Mouse (Mus musculus) intestine, embryonic 15.5 days (tissue): ENCODE measurements around the gene Cyp1a1. TPM values are rescaled to one million over a fixed set of nuclear protein-coding genes. Genes with fewer than 3 reads are reported as not detected.

ENCODE experiments used
- ATAC-seq: fragments of 200-750 bp; cut with Nextera tagmentation; 2 replicates; pipeline ENCODE4 v1.8.0; 2017; ENCODE audit warnings: moderate TSS enrichment, moderate library complexity
- H3K27ac ChIP-seq: fragments of 300-500 bp; sonication (generic); 2 replicates; pipeline ENCODE4 v1.5.1; 2015; ENCODE audit warnings: mild to moderate bottlenecking, inconsistent platforms
- H3K27me3 ChIP-seq: fragments of 300-500 bp; sonication (generic); replicated peaks from 2 replicates; pipeline ENCODE4 v1.6.1; 2015; ENCODE audit warnings: inconsistent platforms
- H3K36me3 ChIP-seq: fragments of 300-500 bp; sonication (generic); 2 replicates; pipeline ENCODE4 v1.6.1; 2015; ENCODE audit warnings: inconsistent platforms
- H3K4me1 ChIP-seq: fragments of 300-500 bp; sonication (generic); replicated peaks from 2 replicates; pipeline ENCODE4 v1.6.1; 2015; ENCODE audit warnings: inconsistent platforms
- H3K4me2 ChIP-seq: fragments of 300-500 bp; sonication (generic); replicated peaks from 2 replicates; pipeline ENCODE4 v1.6.1; 2015; ENCODE audit warnings: mild to moderate bottlenecking, inconsistent platforms
- H3K4me3 ChIP-seq: fragments of 300-500 bp; sonication (generic); replicated peaks from 2 replicates; pipeline ENCODE4 v1.5.1; 2015; ENCODE audit warnings: inconsistent platforms
- H3K9ac ChIP-seq: fragments of 300-500 bp; sonication (generic); 2 replicates; pipeline ENCODE4 v1.6.1; 2015; ENCODE audit warnings: inconsistent platforms
- H3K9me3 ChIP-seq: fragments of 300-500 bp; sonication (generic); 2 replicates; pipeline ENCODE4 v1.6.1; 2016; ENCODE audit warnings: inconsistent platforms
- WGBS: fragments of 180-500 bp; shearing (Covaris S2); methylation state at CpG from one replicate; pipeline ENCODE4 v1.1.7; 2015; 5-methylcytosine and 5-hydroxymethylcytosine counted together
- polyA plus RNA-seq: library from polyadenylated mRNA; unstranded; fragments of >200 nt; fragmentation: Nextera tagmentation; extraction: Ambion mirVana; gene quantifications from 2 replicates; pipeline ENCODE4 v1.2.1, GENCODE M21; 2015

Gene Cyp1a1
- polyA plus RNA-seq, 1 experiment from 2014 or later: not detected

GRCm38 (mm10) chr9:57718408-57718807 is 30.7 kb downstream of the Cyp1a1 start:
- H3K4me2 ChIP-seq: no peak overlapping the region
- peaks cover 1% of the 10 kb centered on the region; the same call in 1 of the 2 replicates for H3K4me1 ChIP-seq
- H3K27ac ChIP-seq: no peak overlapping the region
- no peak for ATAC-seq
- no peaks in the 10 kb centered on the region for H3K27me3 ChIP-seq
- H3K9me3 ChIP-seq: no peaks in the 10 kb centered on the region
- peaks cover 27% of the 10 kb centered on the region for H3K36me3 ChIP-seq
- no peak overlapping the region for H3K4me3 ChIP-seq
- H3K9ac ChIP-seq: no peak overlapping the region
- 91% methylated on average over 7 of the region's 7 CpGs for WGBS

GRCm38 (mm10) chr9:57720736-57721135 is 33.0 kb downstream of the Cyp1a1 start:
- Histone ChIP-seq H3K27me3 (no peaks in the 10 kb centered on the region), H3K27ac (no peak overlapping the region), H3K9ac (no peak overlapping the region), H3K4me2 (no peak overlapping the region), H3K9me3 (no peaks in the 10 kb centered on the region), H3K4me1 (peaks cover 3% of the 10 kb centered on the region; the same call in 1 of the 2 replicates), H3K36me3 (peaks cover 15% of the 10 kb centered on the region), H3K4me3 (no peak overlapping the region)
- ATAC-seq: no peak
- 82% methylated on average over 3 of the region's 3 CpGs for WGBS

GRCm38 (mm10) chr9:57722371-57722770 is 34.6 kb downstream of the Cyp1a1 start:
- no peak overlapping the region for H3K27ac ChIP-seq

GRCm38 (mm10) chr9:57723315-57723715 is 35.6 kb downstream of the Cyp1a1 start:
- peaks cover 13% of the 10 kb centered on the region for H3K36me3 ChIP-seq
- no peak for ATAC-seq
- H3K4me3 ChIP-seq: no peak overlapping the region
- no peak overlapping the region for H3K4me2 ChIP-seq
- H3K4me1 ChIP-seq: peaks cover 3% of the 10 kb centered on the region; the same call in 1 of the 2 replicates
- no peaks in the 10 kb centered on the region for H3K27me3 ChIP-seq
- H3K27ac ChIP-seq: no peak overlapping the region
- no peaks in the 10 kb centered on the region for H3K9me3 ChIP-seq
- H3K9ac ChIP-seq: no peak overlapping the region
- WGBS: 33% methylated on average over 5 of the region's 5 CpGs

More at GRCm38 (mm10) chr9:57722371-57722770, 34.6 kb downstream of the Cyp1a1 start:
- Histone ChIP-seq H3K9ac (no peak overlapping the region), H3K4me1 (peaks cover 3% of the 10 kb centered on the region; the same call in 1 of the 2 replicates), H3K9me3 (no peaks in the 10 kb centered on the region), H3K36me3 (peaks cover 11% of the 10 kb centered on the region), H3K27me3 (no peaks in the 10 kb centered on the region), H3K4me3 (no peak overlapping the region), H3K4me2 (no peak overlapping the region)
- no peak for ATAC-seq
- 87% methylated on average over 1 of the region's 1 CpGs for WGBS

- 78% methylated on average over 5 of the region's 5 CpGs for WGBS
- H3K36me3 ChIP-seq: peaks cover 10% of the 10 kb centered on the region
- no peak overlapping the region for H3K4me2 ChIP-seq
Observed at GRCm38 (mm10) chr9:57723796-57724195, 36.1 kb downstream of the Cyp1a1 start.

GRCm38 (mm10) chr9:57724701-57725100 is 37.0 kb downstream of the Cyp1a1 start:
- no peak for ATAC-seq
- Histone ChIP-seq H3K36me3 (peaks cover 10% of the 10 kb centered on the region), H3K27ac (no peak overlapping the region), H3K9ac (no peak overlapping the region), H3K9me3 (no peaks in the 10 kb centered on the region), H3K27me3 (no peaks in the 10 kb centered on the region), H3K4me1 (peaks cover 3% of the 10 kb centered on the region; the same call in 1 of the 2 replicates), H3K4me3 (no peak overlapping the region), H3K4me2 (no peak overlapping the region)
- WGBS: 95% methylated on average over 3 of the region's 3 CpGs

More at GRCm38 (mm10) chr9:57723796-57724195, 36.1 kb downstream of the Cyp1a1 start:
- peaks cover 3% of the 10 kb centered on the region; the same call in 1 of the 2 replicates for H3K4me1 ChIP-seq
- H3K27ac ChIP-seq: no peak overlapping the region
- no peaks in the 10 kb centered on the region for H3K27me3 ChIP-seq
- ATAC-seq: no peak
- H3K9ac ChIP-seq: no peak overlapping the region
- H3K9me3 ChIP-seq: no peaks in the 10 kb centered on the region
- H3K4me3 ChIP-seq: no peak overlapping the region

- 84% methylated on average over 1 of the region's 1 CpGs for WGBS
- no peak overlapping the region for H3K9ac ChIP-seq
- H3K36me3 ChIP-seq: peaks cover 10% of the 10 kb centered on the region
- H3K4me1 ChIP-seq: peaks cover 2% of the 10 kb centered on the region; the same call in 1 of the 2 replicates
- H3K27me3 ChIP-seq: no peaks in the 10 kb centered on the region
- H3K4me2 ChIP-seq: no peak overlapping the region
- H3K27ac ChIP-seq: no peak overlapping the region
- no peaks in the 10 kb centered on the region for H3K9me3 ChIP-seq
- ATAC-seq: no peak
- no peak overlapping the region for H3K4me3 ChIP-seq
Observed at GRCm38 (mm10) chr9:57728312-57728711, 40.6 kb downstream of the Cyp1a1 start.

- no peak overlapping the region for H3K4me2 ChIP-seq
- no peak for ATAC-seq
- H3K4me1 ChIP-seq: no peaks in the 10 kb centered on the region
- no peak overlapping the region for H3K27ac ChIP-seq
- no peaks in the 10 kb centered on the region for H3K27me3 ChIP-seq
- H3K36me3 ChIP-seq: peaks cover 3% of the 10 kb centered on the region; the same call in 1 of the 2 replicates
- no peak overlapping the region for H3K9ac ChIP-seq
- WGBS: 92% methylated on average over 6 of the region's 6 CpGs
- H3K4me3 ChIP-seq: no peak overlapping the region
- no peaks in the 10 kb centered on the region for H3K9me3 ChIP-seq
Observed at GRCm38 (mm10) chr9:57733606-57734005, 45.9 kb downstream of the Cyp1a1 start.

- no peaks in the 10 kb centered on the region for H3K9me3 ChIP-seq
- no peak overlapping the region for H3K4me2 ChIP-seq
- H3K27ac ChIP-seq: no peak overlapping the region
- WGBS: 85% methylated on average over 5 of the region's 5 CpGs
- H3K9ac ChIP-seq: no peak overlapping the region
- ATAC-seq: no peak
- no peaks in the 10 kb centered on the region for H3K27me3 ChIP-seq
- no peaks in the 10 kb centered on the region for H3K4me1 ChIP-seq
- no peak overlapping the region for H3K4me3 ChIP-seq
- H3K36me3 ChIP-seq: peaks cover 9% of the 10 kb centered on the region; the same call in 1 of the 2 replicates
Observed at GRCm38 (mm10) chr9:57739863-57740262, 52.1 kb downstream of the Cyp1a1 start.

- Histone ChIP-seq H3K4me1 (no peaks in the 10 kb centered on the region), H3K27ac (no peak overlapping the region), H3K9ac (no peak overlapping the region), H3K36me3 (peaks cover 22% of the 10 kb centered on the region), H3K4me3 (no peak overlapping the region), H3K4me2 (no peak overlapping the region), H3K9me3 (no peaks in the 10 kb centered on the region), H3K27me3 (no peaks in the 10 kb centered on the region)
- WGBS: 76% methylated on average over 3 of the region's 3 CpGs
- peak; percentile 39; the same call in 1 of the 2 replicates for ATAC-seq
Observed at GRCm38 (mm10) chr9:57744462-57745091, 56.8 kb downstream of the Cyp1a1 start.

- WGBS: 76% methylated on average over 1 of the region's 1 CpGs
- H3K4me1 ChIP-seq: no peaks in the 10 kb centered on the region
- H3K27me3 ChIP-seq: no peaks in the 10 kb centered on the region
- H3K9ac ChIP-seq: no peak overlapping the region
- ATAC-seq: no peak
- no peak overlapping the region for H3K4me3 ChIP-seq
- H3K9me3 ChIP-seq: no peaks in the 10 kb centered on the region
- no peak overlapping the region for H3K27ac ChIP-seq
- no peak overlapping the region for H3K4me2 ChIP-seq
- peaks cover 38% of the 10 kb centered on the region for H3K36me3 ChIP-seq
Observed at GRCm38 (mm10) chr9:57747067-57747466, 59.3 kb downstream of the Cyp1a1 start.

GRCm38 (mm10) chr9:57748137-57748536 is 60.4 kb downstream of the Cyp1a1 start:
- WGBS: 90% methylated on average over 6 of the region's 6 CpGs
- H3K4me3 ChIP-seq: no peak overlapping the region
- peaks cover 49% of the 10 kb centered on the region for H3K36me3 ChIP-seq
- no peak overlapping the region for H3K27ac ChIP-seq
- no peak overlapping the region for H3K4me2 ChIP-seq
- H3K27me3 ChIP-seq: no peaks in the 10 kb centered on the region
- ATAC-seq: no peak
- H3K9ac ChIP-seq: no peak overlapping the region
- no peaks in the 10 kb centered on the region for H3K9me3 ChIP-seq
- H3K4me1 ChIP-seq: no peaks in the 10 kb centered on the region

- Histone ChIP-seq H3K4me2 (no peak overlapping the region), H3K9ac (no peak overlapping the region), H3K36me3 (peaks cover 56% of the 10 kb centered on the region), H3K4me3 (no peak overlapping the region), H3K9me3 (no peaks in the 10 kb centered on the region), H3K27me3 (no peaks in the 10 kb centered on the region), H3K4me1 (no peaks in the 10 kb centered on the region), H3K27ac (no peak overlapping the region)
- ATAC-seq: no peak
- 60% methylated on average over 1 of the region's 1 CpGs for WGBS
Observed at GRCm38 (mm10) chr9:57748831-57749230, 61.1 kb downstream of the Cyp1a1 start.
